Mouse (Mus musculus) hindbrain, postnatal 0 days (tissue): ENCODE measurements around the gene Nfkbib. TPM values are rescaled to one million over a fixed set of nuclear protein-coding genes. Genes with fewer than 3 reads are reported as not detected.

Source experiments
- ATAC-seq: fragments of 200-750 bp; cut with Nextera tagmentation; 2 replicates; pipeline ENCODE4 v1.8.0; 2017; ENCODE audit warnings: mild to moderate bottlenecking, moderate TSS enrichment, moderate library complexity
- DNase-seq: peaks from one replicate; pipeline ENCODE4 v3.0.0-alpha.2; 2015; ENCODE audit warnings: low spot score
- H3K27ac ChIP-seq: fragments of 300-500 bp; sonication (generic); 2 replicates; pipeline ENCODE4 v1.5.1; 2014; ENCODE audit warnings: mild to moderate bottlenecking
- H3K27me3 ChIP-seq: fragments of 300-500 bp; sonication (generic); 2 replicates; pipeline ENCODE4 v1.6.1; 2014; ENCODE audit warnings: low read length, mixed read lengths; ENCODE audit not compliant: insufficient read depth
- H3K36me3 ChIP-seq: fragments of 300-500 bp; sonication (generic); 2 replicates; pipeline ENCODE4 v1.6.1; 2014; ENCODE audit warnings: low read length, mixed read lengths; ENCODE audit not compliant: insufficient read depth
- H3K4me1 ChIP-seq: fragments of 300-500 bp; sonication (generic); 2 replicates; pipeline ENCODE4 v1.6.1; 2014; ENCODE audit warnings: antibody characterized with exemption, low read length, mixed read lengths; ENCODE audit not compliant: insufficient read depth
- H3K4me2 ChIP-seq: fragments of 300-500 bp; sonication (generic); 2 replicates; pipeline ENCODE4 v1.6.1; 2014; ENCODE audit warnings: low read depth, mild to moderate bottlenecking, low read length, moderate library complexity, mixed read lengths
- H3K4me3 ChIP-seq: fragments of 300-500 bp; sonication (generic); 2 replicates; pipeline ENCODE4 v1.5.1; 2014; ENCODE audit warnings: low read length
- H3K9ac ChIP-seq: fragments of 300-500 bp; sonication (generic); replicated peaks from 2 replicates; pipeline ENCODE4 v1.6.1; 2014; ENCODE audit warnings: mild to moderate bottlenecking, low read length, moderate library complexity, mixed read lengths
- H3K9me3 ChIP-seq: fragments of 300-500 bp; sonication (generic); 2 replicates; pipeline ENCODE4 v1.6.1; 2016; ENCODE audit warnings: low read length, mixed read lengths
- CTCF ChIP-seq: IDR thresholded peaks from 2 replicates; pipeline ENCODE4 v1.5.1; 2016; ENCODE audit warnings: antibody characterized with exemption, control low read depth, low read depth
- WGBS: fragments of 180-500 bp; shearing (Covaris S2); extraction: QIAGEN DNeasy Blood & Tissue Kit; methylation state at CpG from one replicate; pipeline ENCODE4 v1.1.7; 2014; 5-methylcytosine and 5-hydroxymethylcytosine counted together
- polyA plus RNA-seq: library from polyadenylated mRNA; unstranded; fragments of >200 nt; fragmentation: Nextera tagmentation; extraction: Ambion mirVana; gene quantifications from 2 replicates; pipeline ENCODE4 v1.2.1, GENCODE M21; 2015
- total RNA-seq: library from RNA; depleted of rRNA; stranded (reverse); fragments of >200 nt; gene quantifications from 2 replicates; pipeline ENCODE4 v1.2.3, GENCODE M21; 2014

Nfkbib gene
- total and polyA plus RNA-seq, 2 experiments from 2014 or later: 22.7 to 67.9 TPM

- no peak for DNase-seq
- Histone ChIP-seq H3K4me1 (peaks cover 16% of the 10 kb centered on the region), H3K9ac (peak overlapping the region; percentile 92), H3K27ac (peak overlapping the region; percentile 99; the same call in 1 of the 2 replicates), H3K36me3 (peaks cover 34% of the 10 kb centered on the region), H3K27me3 (no peaks in the 10 kb centered on the region), H3K9me3 (no peaks in the 10 kb centered on the region), H3K4me3 (peak overlapping the region; percentile 76), H3K4me2 (peak overlapping the region; percentile 77)
- TF ChIP-seq CTCF: no peak
- 8% methylated on average over 7 of the region's 7 CpGs for WGBS
- no peak for ATAC-seq
These were observed 44.4 kb upstream of the Nfkbib start for GRCm38 (mm10) chr7:28811640-28812275.

GRCm38 (mm10) chr7:28811228-28811627 is 43.9 kb upstream of the Nfkbib start:
- H3K27me3 ChIP-seq: no peaks in the 10 kb centered on the region
- H3K4me1 ChIP-seq: peaks cover 16% of the 10 kb centered on the region
- TF ChIP-seq CTCF: no peak
- H3K27ac ChIP-seq: peak overlapping the region; percentile 99
- DNase-seq (peak; percentile 98), ATAC-seq (peak; percentile 13; the same call in 1 of the 2 replicates)
- WGBS: under 1% methylated on average over 40 of the region's 40 CpGs
- peak overlapping the region; percentile 92 for H3K9ac ChIP-seq
- H3K4me2 ChIP-seq: peak overlapping the region; percentile 77
- H3K36me3 ChIP-seq: peaks cover 30% of the 10 kb centered on the region
- H3K4me3 ChIP-seq: peak overlapping the region; percentile 76
- H3K9me3 ChIP-seq: no peaks in the 10 kb centered on the region

DNA sequence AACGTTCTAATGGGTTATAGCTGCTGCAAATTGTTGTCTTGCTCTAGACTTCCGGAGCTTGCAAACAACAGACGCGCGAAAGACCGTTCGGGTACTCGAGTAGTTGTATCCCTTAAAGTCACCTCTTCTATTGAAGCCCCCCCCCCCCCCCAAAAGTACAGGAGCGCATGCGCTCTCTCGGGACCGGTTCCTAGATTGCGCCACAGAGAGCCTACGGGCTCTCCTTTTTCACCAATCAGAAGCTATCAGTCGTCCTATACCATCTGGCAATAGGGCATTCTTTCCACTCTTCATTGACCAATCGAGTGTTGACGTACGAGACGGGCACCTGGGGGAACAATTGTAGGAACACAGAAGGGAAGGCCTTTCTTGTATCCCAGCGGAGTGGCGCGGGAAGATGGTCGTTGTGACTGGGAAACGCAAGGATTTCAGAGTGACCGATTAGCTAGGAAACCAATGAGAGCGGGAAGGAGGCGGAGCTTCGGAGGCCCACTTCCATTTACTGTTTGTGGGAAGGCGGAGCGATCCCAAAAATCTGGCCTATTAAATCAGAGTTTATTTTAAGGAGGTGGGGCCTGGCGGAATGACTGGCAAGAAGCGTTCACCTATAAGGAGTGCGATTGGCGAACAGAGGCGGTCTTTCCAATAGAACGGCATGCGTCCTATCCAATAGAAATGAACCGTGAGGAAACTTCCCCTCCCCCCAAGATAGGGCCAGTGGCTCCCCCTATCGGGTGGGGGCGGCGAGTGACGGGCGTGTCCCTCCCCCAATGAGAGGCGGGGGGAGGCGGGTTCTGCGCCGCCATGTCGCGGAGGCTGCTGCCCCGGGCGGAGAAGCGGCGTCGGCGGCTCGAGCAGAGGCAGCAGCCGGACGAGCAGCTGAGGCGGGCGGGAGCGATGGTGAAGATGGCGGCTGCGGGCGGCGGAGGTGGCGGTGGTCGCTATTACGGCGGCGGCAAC is 43.1 kb upstream of the Nfkbib start:
- peak; percentile 68 for TF ChIP-seq CTCF
- Histone ChIP-seq H3K9me3 (no peaks in the 10 kb centered on the region), H3K4me2 (peak overlapping the region; percentile 94), H3K27me3 (no peaks in the 10 kb centered on the region), H3K4me1 (peaks cover 16% of the 10 kb centered on the region), H3K27ac (peak overlapping the region; percentile 100), H3K9ac (peak overlapping the region; percentile 92), H3K36me3 (peaks cover 22% of the 10 kb centered on the region), H3K4me3 (peak overlapping the region; percentile 84)
- ATAC-seq: peak; percentile 93
- under 1% methylated on average over 69 of the region's 70 CpGs for WGBS
- DNase-seq: peak; percentile 99

- peak overlapping the region; percentile 94 for H3K4me2 ChIP-seq
- under 1% methylated on average over 35 of the region's 35 CpGs for WGBS
- peak overlapping the region; percentile 84 for H3K4me3 ChIP-seq
- peak; percentile 68 for DNase-seq
- ATAC-seq: peak; percentile 12
- peak overlapping the region; percentile 73 for H3K9ac ChIP-seq
- peaks cover 15% of the 10 kb centered on the region for H3K36me3 ChIP-seq
- peak overlapping the region; percentile 100 for H3K27ac ChIP-seq
- peak; percentile 1; the same call in 1 of the 2 replicates for TF ChIP-seq CTCF
- no peaks in the 10 kb centered on the region for H3K27me3 ChIP-seq
- H3K4me1 ChIP-seq: peaks cover 16% of the 10 kb centered on the region
- H3K9me3 ChIP-seq: no peaks in the 10 kb centered on the region
These were observed 42.2 kb upstream of the Nfkbib start for GRCm38 (mm10) chr7:28809401-28810089.

DNA sequence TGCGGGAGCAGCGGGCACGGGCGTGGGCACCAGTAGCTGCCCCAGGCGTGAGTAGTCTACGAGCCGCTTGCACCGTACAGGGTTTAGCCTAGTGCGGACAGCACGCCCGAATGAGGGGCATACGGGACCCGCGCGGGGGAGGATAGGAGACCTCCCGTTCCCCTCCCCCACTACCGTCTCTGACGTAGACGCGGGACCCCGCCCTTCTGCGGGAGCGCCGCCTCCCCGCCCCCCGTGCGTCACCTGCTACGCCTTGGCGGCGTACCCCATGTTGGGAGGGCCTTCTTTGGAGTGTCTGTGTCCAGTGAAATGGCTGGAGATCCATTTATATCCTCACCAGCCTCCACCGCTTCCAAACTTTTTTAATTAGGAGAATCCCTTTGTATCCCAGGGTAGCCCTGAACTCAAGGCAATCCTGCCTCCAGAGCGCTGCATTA is 41.7 kb upstream of the Nfkbib start:
- peak overlapping the region; percentile 84 for H3K4me3 ChIP-seq
- H3K27ac ChIP-seq: peak overlapping the region; percentile 100
- peaks cover 16% of the 10 kb centered on the region for H3K4me1 ChIP-seq
- no peaks in the 10 kb centered on the region for H3K27me3 ChIP-seq
- TF ChIP-seq CTCF: no peak
- ATAC-seq (peak; percentile 62), DNase-seq (peak; percentile 97)
- H3K4me2 ChIP-seq: peak overlapping the region; percentile 94
- under 1% methylated on average over 30 of the region's 32 CpGs for whole genome bisulfite sequencing
- no peaks in the 10 kb centered on the region for H3K9me3 ChIP-seq
- H3K9ac ChIP-seq: peak overlapping the region; percentile 73
- H3K36me3 ChIP-seq: peaks cover 9% of the 10 kb centered on the region
